Comparison of ENCODE assay signal across 8 mouse cellular contexts in the genomic region with DNA sequence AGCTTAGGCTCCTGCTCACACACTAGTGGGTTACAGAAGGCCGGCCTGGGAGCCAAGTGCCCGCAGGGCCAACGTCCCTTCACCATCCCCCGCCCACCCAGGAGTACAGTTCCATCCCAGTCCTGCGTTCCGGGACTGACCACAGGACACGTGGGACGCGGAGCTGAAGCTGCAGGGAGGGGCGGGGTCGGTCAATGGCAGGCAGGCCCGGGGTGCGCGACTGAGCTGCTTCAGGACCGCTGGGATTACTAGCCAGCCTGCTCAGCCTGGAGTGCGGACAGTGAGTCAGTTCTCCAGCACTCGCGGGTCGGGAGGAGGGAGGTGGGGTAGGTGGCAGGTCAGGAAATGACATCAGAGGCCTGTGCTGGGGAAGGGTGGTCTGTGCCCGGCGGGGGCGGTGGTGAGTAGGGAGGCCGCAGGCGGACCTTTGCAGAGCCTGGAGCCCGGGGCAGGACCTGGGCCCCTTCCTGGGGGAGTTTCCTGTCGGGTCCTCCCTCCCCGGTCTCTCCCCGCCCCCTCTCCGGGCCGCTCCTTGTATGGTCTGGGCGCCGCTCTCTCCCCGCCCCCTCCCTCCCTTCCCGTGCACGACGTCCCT. TPM values are rescaled to one million over a fixed set of nuclear protein-coding genes. Genes with fewer than 3 reads are reported as not detected.
DNase-seq lines count a peak whose midpoint lies in the region; ATAC-seq lines count a peak whose summit lies in the region.

A gene (plus strand): TSS at position 205 of the 595 bp plus-strand sequence.

- peak within 1 kb of the TSS; percentile 84 for H3K9ac ChIP-seq in embryonic facial prominence, embryonic 15.5 days
- peak within 1 kb of the TSS; percentile 87 for H3K9ac ChIP-seq in kidney, embryonic 14.5 days (ENCODE audit: low read depth, low read length)
- peak within 1 kb of the TSS; percentile 83 for H3K9ac ChIP-seq in limb, embryonic 15.5 days

- H3K4me1 ChIP-seq in embryonic facial prominence, embryonic 15.5 days: peaks cover 47% of the 10 kb centered on the region
- peaks cover 29% of the 10 kb centered on the region for H3K4me1 ChIP-seq in kidney, embryonic 14.5 days (ENCODE audit: control insufficient read depth, insufficient read depth, low read length)
- H3K4me1 ChIP-seq in limb, embryonic 15.5 days: peaks cover 52% of the 10 kb centered on the region

- peak; percentile 100 for DNase-seq in 3T3-L1 (ENCODE audit: low read depth, low spot score)
- DNase-seq in adrenal gland, postnatal 4 days (ENCODE audit: low spot score in 2 of 2): peak; percentile 82 to 88
- peak; percentile 96 to 98 for DNase-seq in heart, adult 9 months (ENCODE audit: low spot score in 2 of 2)
- peak; percentile 85 to 89 for DNase-seq in monocyte, adult 2 months (ENCODE audit: low read depth in 1 of 2, low spot score in 2 of 2)
- DNase-seq in spleen, postnatal 36 days (ENCODE audit: low spot score in 2 of 2): peak; percentile 89 to 90

- peaks cover 15% of the 10 kb centered on the region; the same call in 1 of the 2 replicates for H3K36me3 ChIP-seq in embryonic facial prominence, embryonic 15.5 days
- peaks cover 26% of the 10 kb centered on the region for H3K36me3 ChIP-seq in kidney, embryonic 14.5 days (ENCODE audit: control insufficient read depth, insufficient read depth, low read length)
- H3K36me3 ChIP-seq in limb, embryonic 15.5 days: peaks cover 21% of the 10 kb centered on the region; the same call in 1 of the 2 replicates

- ATAC-seq in embryonic facial prominence, embryonic 15.5 days (ENCODE audit: insufficient number of reproducible peaks, low FRiP score, low TSS enrichment, low read depth): peak; percentile 93
- peak; percentile 94 for ATAC-seq in kidney, embryonic 14.5 days (ENCODE audit: low FRiP score, low TSS enrichment)
- peak; percentile 91 for ATAC-seq in limb, embryonic 15.5 days (ENCODE audit: insufficient number of reproducible peaks, low FRiP score, low TSS enrichment, low read depth)

- under 1% methylated on average over 25 of the region's 36 CpGs for WGBS in embryonic facial prominence, embryonic 15.5 days
- WGBS in kidney, embryonic 14.5 days: under 1% methylated on average over 26 of the region's 36 CpGs
- WGBS in limb, embryonic 15.5 days: under 1% methylated on average over 26 of the region's 36 CpGs

- no peaks in the 10 kb centered on the region for H3K9me3 ChIP-seq in embryonic facial prominence, embryonic 15.5 days (replicated peaks)
- no peaks in the 10 kb centered on the region for H3K9me3 ChIP-seq in kidney, embryonic 14.5 days (ENCODE audit: control insufficient read depth, low read length)
- no peaks in the 10 kb centered on the region for H3K9me3 ChIP-seq in limb, embryonic 15.5 days

- H3K27ac ChIP-seq in embryonic facial prominence, embryonic 15.5 days (replicated peaks): peak within 1 kb of the TSS; percentile 94
- H3K27ac ChIP-seq in kidney, embryonic 14.5 days (ENCODE audit: low read depth, low read length): peak within 1 kb of the TSS; percentile 97
- H3K27ac ChIP-seq in limb, embryonic 15.5 days: peak within 1 kb of the TSS; percentile 96

- peak within 1 kb of the TSS; percentile 81 for H3K4me3 ChIP-seq in embryonic facial prominence, embryonic 15.5 days (replicated peaks)
- peak within 1 kb of the TSS; percentile 85 for H3K4me3 ChIP-seq in kidney, embryonic 14.5 days (ENCODE audit: low read length)
- H3K4me3 ChIP-seq in limb, embryonic 15.5 days: peak within 1 kb of the TSS; percentile 82

- peak within 1 kb of the TSS; percentile 88 for H3K4me2 ChIP-seq in embryonic facial prominence, embryonic 15.5 days (replicated peaks)
- H3K4me2 ChIP-seq in kidney, embryonic 14.5 days (replicated peaks; ENCODE audit: low read depth, low read length): peak within 1 kb of the TSS; percentile 73
- H3K4me2 ChIP-seq in limb, embryonic 15.5 days: peak within 1 kb of the TSS; percentile 84

- no peaks in the 10 kb centered on the region for H3K27me3 ChIP-seq in embryonic facial prominence, embryonic 15.5 days
- H3K27me3 ChIP-seq in kidney, embryonic 14.5 days (ENCODE audit: control insufficient read depth, insufficient read depth, low read length): no peaks in the 10 kb centered on the region
- H3K27me3 ChIP-seq in limb, embryonic 15.5 days: no peaks in the 10 kb centered on the region

RNA-seq across cellular contexts. Expression of the gene that starts here (rescaled TPM):
- 100 to 1,000 TPM; 106 to 111 TPM for total RNA-seq in adrenal gland, postnatal 4 days (2021)
- polyA plus RNA-seq in embryonic facial prominence, embryonic 15.5 days (2015; fragmentation: Nextera tagmentation; extraction: Ambion mirVana): 127 and 131 TPM in 2 replicates
- 87.0 and 118 TPM in 2 replicates for polyA plus RNA-seq in kidney, embryonic 14.5 days (2014; fragmentation: Nextera tagmentation; extraction: Ambion mirVana)
- polyA plus RNA-seq in limb, embryonic 15.5 days (2015; fragmentation: Nextera tagmentation; extraction: Ambion mirVana): 107 and 138 TPM in 2 replicates

Comparison
In these comparisons a context has a peak if more than half of its experiments do, and no peak if none do; other contexts are left out.
1. Peak in every context shown above with its lines: DNase-seq, ATAC-seq, H3K4me3 ChIP-seq and H3K27ac ChIP-seq.